Mouse (Mus musculus) natural killer cell, adult 2 months (primary cell): ENCODE measurements around the gene Yif1a.
A peak's percentile ranks its signal among the peaks of the same experiment; 100 is the strongest.

ENCODE experiments used
- DNase-seq, 2 experiments: peaks; one replicate each; pipeline ENCODE4 v3.0.0; 2022; ENCODE audit warnings: low spot score in 2 of 2

Gene Yif1a

DNA sequence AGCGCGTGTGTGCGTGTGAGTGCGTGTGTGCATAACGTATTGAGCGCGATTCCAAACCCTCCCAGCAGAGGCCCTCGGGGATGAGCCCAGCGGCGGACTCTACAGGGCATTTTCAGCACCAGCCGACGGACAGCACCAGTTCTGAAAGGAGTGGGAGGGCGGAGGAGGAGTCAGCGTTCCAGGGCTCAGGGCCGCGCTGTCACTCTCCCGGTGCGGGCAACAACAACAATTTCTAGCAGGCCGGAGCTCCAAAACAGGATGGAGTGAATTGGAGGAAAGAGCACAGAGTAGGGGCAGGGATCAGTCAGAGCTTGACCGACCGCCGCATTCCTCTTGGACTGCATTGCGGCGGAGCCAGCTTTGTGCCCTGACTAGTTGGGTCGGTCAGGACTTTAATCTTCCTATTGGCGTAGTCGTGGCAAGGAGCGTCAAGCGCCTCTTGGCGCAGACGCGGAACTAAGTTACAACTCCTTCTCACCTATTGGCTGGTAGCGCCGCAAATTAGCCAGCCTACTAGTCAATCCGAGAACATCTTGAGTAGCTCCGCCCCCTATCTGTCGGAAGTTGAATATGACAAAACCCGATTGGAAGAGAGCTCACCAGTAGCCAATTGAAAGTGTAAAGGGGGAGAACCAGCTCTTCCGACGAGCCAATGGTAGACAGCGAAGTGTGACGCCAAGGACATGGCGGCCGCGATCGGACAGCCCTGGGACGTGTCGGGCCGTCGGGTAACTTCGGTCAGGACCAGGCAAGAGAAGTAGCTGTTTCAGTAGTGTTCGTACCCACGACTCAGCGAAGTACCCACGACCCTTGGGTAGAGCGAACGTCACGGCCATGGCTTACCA, at the start of gene Yif1a:
Yif1a (plus strand) TSS at position 655 of the 845 bp plus-strand sequence.
- DNase-seq: peak; percentile 94

DNA sequence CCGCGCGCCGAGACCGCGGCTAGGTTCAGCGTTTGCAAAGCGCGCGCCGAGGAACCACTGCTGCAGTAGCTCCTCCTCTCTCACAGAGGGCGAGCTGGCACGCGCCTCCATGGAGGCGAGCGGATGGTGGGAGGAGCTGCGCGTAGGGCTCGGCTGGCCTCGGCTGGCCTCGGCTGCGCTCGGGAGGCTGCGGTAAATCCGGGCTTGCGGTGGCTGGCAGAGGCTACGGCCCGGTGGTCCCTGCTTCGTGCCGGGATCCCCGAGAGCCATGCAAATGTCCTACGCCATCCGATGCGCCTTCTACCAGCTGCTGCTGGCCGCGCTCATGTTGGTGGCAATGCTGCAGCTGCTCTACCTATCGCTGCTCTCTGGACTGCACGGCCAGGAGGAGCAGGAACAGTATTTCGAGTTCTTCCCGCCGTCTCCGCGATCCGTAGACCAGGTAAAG, 49.6 kb upstream of the Yif1a start, which contains the start of the genes B4gat1 and AC124502.3:
B4gat1 (plus strand) TSS at position 118 of the 448 bp plus-strand sequence.
AC124502.3 (plus strand) TSS at position 183 of the 448 bp plus-strand sequence.
- DNase-seq: peak; percentile 66 to 80

DNA sequence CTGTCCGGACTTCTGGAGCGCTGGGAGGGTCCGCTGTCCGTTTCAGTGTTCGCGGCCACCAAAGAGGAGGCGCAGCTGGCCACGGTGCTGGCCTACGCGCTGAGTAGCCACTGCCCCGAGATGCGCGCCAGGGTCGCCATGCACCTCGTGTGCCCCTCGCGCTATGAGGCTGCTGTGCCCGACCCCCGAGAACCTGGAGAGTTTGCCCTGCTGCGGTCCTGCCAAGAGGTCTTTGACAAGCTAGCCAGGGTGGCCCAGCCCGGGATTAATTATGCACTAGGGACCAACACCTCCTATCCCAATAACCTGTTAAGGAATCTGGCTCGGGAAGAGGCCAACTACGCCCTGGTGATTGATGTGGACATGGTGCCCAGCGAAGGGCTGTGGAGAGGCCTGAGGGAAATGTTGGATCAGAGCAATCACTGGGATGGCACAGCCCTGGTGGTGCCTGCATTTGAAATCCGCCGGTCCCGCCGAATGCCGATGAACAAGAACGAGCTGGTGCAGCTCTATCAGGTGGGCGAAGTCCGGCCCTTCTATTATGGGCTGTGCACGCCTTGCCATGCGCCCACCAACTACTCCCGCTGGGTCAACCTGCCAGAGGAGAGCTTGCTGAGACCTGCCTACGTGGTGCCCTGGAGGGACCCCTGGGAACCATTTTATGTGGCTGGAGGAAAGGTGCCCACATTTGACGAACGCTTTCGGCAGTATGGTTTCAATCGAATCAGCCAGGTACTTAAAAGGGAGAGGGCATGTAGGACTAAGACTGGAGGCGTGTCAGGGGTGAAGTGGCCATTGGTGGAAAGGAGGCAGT, 48.8 kb upstream of the Yif1a start:
- no peak for DNase-seq

DNA sequence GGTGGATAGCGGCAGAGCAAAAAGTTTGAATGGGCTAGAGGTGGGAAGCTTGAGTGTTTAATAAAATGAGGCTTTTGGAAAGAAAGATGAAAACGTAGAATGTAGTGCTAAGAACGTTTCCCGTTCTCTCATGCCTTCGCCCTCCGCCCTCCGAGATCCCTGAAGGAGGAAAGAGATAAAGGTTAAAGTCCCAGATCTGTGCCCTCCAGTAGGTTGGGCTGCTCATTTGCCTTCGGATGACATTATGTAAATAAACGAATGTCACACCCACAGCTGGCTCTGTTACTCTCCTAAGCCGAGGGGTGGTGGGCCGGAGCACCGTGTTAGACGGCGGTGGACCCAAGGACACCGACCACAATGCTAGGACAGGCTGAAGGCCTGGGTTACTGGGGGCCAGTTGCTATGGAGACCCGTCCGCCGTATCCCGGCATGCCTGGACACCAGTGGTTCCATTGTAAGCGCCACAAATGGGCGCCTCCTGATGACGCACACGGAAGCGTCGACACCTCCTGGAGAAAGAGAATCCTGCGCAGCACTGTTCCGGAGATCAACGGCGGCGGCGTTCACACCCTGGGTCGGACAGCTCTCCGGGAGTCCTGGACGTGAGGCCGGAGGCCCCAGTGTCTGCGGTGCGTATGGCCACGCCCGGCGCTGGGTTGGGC, 47.3 kb upstream of the Yif1a start, which contains the start of gene Brms1:
Brms1 (plus strand) TSS at position 493 of the 662 bp plus-strand sequence.
- peak; percentile 81 to 86 for DNase-seq

DNA sequence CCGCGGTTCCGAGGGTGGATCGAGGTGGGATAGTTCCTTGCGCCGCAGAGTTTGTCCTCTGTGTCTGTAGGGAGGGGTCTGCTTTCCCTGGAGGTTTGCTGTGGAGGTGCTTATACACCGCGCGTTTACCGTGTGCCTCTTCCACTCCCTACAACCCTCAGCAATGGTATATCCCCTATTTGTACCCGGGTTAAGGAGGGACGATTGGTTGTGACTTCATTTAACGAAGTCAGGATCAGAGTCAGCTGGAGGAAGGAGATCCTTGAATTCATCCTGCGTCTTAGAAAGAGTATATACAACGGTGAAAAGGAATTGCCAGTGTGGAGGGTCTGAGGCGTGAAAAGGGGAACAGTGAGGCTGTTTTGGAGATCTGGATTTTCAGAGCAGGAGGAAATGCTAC, 46.8 kb upstream of the Yif1a start:
- DNase-seq: no peak

DNA sequence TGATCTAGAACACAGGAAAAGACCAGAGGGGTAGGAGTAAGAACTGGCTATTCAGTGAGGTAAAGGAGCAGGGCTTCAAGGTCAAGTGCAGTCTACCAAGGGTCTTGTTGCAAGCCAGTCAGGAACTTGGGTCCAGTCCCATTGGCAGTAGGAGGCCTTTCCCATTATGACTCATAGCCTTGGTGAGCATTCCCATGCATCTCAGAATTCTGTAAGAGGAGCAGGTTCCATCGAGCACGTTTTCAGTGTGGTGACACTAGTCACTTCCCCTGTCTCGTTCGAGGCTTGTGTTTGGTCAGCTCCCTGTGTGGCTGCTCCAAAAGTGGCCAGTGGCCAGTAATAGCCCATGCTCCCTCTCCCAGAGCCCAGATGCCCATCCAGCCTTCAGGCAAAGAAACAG, 42.8 kb upstream of the Yif1a start:
- DNase-seq: no peak

DNA sequence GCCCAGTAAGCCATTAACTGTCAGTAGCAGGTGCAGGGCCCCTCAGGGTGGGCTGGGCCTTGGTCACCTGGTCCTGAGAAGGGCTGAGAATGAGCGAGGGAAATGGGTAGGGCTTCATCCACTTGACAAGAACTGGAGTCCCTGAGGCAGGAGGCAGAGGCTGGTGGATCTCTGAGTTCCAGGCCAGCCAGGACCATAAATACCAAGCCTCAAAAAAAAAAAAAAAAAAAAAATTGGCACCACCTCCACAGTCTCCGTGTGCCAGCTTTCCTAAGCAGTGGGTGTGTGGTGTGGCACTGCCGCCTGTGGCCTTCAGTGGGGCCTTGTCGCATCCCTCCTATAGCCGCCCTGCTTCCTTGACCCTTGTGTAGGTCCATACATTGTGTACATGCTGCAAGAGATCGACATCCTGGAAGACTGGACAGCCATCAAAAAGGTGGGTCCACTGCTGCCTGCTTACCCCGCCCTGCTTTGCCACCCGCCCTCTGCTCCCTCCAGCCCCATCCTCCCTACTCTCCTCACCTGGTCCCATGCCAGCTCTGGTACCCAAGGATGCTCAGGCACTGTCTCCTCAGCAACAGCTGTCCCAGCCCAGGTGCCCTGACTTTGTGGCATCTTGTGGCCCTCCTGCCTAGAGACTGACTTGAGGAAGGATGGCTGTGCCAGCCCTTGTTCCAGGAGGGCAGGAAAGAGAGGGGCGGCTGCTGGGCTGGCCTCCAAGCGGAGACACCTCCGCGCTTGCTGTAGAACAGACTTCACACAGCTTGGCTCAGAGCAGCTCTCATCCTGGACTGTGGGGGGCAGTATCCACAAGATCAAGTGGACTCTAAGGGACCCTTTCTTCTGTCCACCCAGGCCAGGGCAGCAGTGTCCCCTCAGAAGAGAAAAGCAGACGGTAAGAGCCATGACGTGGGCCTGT, 39.9 kb upstream of the Yif1a start:
- no peak for DNase-seq

DNA sequence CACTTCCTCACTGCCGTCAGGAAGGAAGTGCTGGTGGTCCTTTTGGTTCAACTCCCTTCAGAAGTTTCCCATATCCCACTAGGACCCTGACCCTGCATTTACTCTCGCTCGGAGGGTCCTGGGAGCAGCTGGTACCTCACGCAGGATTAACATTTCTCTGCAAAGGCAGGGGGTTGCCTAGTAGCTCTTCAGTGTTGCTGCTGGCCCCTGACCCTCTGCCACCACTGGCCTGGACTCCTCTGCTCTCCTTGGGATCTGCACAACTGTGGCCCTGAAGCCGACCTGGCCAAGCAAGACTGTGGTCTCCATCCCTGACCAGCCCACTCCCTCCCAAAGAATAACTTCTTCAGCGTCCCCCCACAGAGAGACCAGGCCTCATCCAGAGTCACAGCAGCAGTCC, 39.0 kb upstream of the Yif1a start:
- DNase-seq: no peak

DNA sequence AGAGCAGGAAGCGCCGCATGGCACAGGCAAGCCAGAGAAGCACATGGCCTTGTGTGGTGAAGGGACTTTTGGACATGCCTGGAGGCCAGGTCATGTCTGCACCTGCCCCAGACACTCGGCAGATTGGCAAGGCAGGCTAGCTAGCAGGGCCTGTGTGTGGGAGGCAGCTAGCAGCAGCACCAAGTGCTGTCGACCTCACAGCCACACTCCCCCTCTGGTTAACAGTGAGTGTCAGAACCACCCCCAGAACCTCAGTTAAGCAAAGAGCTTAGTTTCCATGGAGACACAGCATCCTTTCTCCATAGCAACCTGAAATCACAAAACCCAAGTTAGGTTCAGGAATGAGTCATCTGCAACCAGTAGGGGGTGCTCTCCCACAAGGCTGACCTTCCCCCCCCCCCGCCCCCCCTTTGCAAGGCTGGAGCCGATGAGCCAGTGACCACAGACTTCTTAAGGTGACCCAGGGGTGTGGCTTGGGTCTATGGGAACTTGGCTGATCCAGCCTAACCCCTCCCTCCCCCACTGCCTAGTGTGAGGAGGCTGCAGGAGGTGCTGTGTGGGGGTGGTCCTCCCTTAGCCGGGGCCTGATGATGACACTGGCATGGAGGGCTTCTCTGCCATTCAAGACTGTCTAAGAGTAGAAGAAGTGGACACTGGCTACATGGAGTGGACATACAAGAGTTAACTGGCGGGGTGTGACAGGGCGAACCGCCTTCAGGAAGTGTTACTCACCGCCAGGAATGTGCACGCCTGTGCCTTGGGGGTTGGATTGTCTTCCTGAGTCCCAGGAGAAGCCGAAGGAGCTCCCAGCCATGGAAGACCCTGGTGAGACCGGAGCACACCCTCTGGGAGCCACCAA, 38.1 kb upstream of the Yif1a start, which contains the start of gene Rin1:
Rin1 (plus strand) TSS at position 435 of the 859 bp plus-strand sequence.
- DNase-seq: peak; percentile 57 to 61

DNA sequence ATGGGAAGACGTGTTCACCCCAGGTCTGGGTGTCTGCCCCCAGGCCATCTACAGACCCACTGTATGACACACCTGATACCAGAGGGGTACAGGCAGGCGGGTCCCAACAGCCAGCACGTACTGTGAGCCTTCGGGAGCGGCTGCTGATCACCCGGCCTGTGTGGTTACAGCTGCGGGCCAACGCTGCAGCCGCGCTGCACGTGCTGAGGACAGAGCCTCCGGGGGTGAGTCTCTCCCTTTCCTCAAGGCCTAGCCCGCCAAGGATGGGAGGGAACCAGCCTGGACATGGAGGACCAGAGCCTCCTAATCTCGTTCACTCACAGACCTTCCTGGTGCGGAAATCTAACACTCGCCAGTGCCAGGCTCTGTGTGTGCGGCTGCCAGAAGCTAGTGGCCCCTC, 37.3 kb upstream of the Yif1a start:
- no peak for DNase-seq

DNA sequence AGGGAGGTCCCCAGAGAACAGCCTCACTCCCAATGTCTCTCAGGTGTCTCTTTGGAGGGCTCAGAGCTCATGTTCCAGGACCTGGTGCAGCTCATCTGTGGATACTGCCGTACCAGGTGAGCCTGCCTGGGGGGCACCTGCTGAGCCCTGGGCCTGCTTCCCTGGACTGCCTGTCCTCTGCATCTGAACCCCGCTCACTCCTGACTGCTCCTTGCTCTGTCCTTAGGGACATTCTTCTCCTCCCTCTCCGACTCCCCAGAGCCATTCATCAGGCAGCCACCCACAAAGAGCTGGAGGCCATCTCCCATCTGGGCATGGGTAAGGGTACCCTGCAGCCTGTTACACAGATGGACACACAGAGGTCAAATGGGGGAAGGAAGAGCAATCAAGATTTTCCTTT, 36.8 kb upstream of the Yif1a start:
- no peak for DNase-seq

DNA sequence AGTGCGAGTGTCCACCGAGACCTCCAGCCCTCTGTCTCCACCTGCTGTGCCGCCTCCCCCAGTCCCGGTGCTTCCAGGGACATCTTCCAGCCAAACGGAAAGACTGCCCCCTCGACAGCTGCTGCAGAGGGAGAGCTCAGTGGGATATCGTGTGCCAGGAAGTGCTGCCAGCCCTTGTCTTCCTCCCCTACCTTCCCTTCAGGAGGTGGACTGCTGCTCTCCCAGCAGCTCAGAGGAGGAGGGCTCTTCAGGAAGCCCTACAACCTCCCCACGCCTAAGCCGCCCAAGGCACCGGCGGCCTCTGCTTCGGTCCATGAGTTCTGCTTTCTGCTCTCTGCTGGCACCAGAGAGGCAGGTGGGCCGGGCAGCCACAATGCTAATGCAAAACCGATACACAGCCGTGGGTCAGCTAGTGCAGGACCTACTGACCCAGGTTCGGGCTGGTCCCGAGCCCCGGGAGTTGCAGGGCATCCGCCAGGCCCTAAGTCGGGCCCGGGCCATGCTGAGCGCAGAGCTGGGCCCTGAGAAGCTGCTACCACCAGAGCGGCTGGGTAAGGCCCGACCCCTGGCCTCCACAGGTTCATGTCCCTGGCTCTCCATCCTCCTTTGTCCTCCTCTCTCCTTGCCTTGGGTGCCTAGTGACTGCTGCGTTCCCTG, 36.0 kb upstream of the Yif1a start:
- DNase-seq: no peak

DNA sequence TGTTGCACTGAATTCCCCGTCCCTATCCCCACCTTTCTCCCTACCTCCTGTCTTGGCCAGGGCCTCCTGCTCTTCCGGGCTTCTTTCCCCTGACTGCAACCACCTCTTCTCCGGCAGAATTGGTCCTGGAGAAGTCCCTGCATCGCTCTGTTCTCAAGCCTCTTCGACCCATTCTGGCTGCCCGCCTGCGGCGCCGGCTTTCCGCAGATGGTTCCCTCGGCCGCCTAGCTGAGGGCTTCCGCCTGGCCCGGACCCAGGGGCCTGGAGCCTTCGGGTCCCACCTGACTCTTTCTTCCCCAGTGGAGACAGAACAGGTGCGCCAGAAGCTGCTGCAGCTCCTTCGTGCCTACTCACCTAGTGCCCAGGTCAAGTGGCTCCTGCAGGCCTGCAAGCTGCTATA, 35.5 kb upstream of the Yif1a start:
- no peak for DNase-seq

DNA sequence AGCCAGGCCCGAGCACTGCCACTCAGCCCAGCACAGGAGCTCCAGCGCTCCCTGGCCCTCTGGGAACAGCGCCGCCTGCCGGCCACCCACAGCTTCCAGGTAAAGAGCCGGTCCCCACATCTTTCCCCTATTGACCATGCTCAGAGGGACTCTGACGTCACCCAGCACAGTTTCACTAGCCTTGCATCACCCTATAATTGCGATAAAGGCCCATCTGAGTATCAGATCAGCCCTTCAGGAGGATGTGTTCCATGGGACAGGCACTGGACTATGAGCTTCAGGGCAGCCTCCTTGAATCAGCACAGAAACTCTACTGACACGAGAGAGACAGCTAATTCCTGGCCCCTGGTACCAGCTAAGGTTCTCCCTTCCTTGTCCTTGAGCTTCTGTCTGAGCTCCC, 34.4 kb upstream of the Yif1a start:
- DNase-seq: peak; percentile 53 to 65

DNA sequence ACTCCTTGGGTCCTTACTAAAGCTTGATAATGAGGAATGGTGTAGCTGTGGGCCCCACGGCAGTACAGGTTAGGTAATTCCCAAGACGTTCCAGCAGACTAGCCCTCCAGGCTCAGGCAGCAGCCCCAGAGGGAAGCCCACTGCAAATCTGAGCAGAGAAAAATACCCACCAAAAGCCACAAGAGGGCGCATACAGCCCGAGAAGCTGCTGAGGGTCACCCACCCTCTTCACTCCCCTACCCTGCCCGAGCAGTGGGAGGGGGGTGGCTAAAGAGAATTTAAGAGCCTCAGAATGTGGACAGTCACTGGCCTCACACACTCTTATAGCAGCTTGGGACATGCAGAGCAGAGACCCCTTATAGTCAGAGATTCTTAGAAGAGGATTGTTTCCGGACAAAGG, 32.1 kb upstream of the Yif1a start:
- no peak for DNase-seq

DNA sequence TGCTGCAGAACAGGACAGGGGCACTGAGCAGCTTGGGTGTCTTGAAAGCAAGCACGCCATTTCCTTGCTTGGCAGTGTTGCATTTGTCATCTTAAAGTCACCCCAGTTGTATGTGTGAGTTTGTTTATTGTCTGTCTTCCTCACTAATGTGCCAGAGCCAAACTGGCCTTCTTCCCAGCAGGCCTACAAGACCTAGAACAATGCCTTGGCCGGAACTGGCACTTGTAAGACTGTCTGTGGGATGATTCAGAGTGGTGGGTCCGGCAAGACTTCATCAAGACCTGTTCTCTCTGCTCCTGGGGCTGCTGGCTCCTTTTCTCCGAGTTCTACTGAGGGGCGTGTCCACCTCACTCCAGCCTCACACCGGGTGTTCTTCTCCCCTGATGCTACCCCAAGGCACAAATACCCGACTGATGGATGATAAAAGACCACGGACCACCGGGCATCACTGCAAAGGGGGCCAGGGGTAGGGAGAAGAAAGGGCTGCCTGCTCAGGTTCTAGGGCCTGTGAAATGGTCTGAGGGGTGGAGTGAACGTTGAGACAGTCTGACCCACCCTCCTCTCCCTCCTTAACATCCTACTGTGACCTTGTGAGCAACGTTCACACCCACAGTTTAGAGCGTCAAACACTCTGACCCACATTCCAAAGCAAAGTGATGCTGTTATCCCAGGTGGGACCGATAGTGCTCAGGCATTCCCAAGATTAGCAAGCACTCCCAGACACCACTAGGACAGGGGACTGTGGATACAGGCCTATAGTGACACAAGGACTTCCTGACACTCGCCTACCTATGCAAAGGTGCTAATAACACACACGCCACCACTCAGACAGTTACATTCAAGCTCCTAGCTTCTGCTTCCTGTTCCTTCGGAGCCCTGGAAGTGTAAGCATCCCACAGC, 30.2 kb upstream of the Yif1a start:
- DNase-seq: no peak

DNA sequence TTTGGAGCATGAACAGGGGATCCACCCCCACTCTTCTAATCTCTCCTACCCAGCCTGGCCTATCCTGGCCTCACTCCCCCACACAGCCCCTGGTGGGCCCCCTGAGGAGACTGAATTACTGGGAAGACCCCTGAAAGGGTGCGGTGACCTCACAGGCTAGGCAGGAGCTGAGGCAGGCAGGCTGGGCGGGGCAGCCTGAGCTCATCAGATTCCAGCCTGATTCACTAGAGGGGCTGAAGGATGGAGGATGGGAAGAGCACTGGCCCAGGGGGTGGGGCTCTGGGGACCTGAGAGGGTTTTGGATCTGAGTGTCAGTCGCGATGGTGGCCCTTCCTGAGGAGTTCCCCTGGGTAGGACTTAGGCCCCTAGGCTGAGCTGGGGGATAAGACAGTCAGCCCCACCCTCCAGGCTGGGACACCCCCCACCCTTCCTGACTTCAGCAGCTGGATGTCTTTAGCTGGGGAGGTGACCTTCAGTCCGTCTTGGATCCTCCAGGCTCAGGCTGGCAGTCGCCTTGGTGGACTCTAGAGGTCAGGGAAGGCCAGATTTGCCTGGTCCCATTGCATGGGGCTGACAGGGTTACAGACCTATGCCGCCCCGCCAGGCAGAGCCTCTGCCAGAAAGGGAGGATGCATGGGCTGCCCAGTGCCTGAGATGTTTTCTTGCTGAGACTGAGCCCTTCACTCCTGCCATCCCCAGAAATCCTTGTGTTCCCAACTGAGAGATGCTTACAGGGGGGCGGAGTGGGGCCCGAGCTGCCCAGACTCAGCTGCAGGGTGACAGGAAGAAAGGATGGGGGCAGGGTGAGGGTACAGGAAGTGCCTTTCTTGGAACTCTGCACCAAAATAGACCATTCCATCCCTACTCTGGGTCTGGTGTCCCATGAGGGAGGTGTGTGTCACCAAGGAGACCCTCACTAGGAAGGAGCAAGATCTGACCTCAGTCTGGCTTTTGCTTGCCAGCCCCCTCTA, 29.3 kb upstream of the Yif1a start:
- no peak for DNase-seq
